Comparison of ENCODE assay signal across 1 mouse cellular context in genomic region chr11:100395200-100395599, GRCm38 (mm10).
TF ChIP-seq lines count a peak whose summit lies in the region.

No protein-coding gene starts in this region.

TF ChIP-seq in MEL, 35 proteins besides CTCF, POLR2A, EP300 and RAD21:
- TF ChIP-seq GATA1 (IDR thresholded peaks at IDR 0.05; ENCODE audit: low read depth, low read length) (no peak), RCOR1 (IDR thresholded peaks at IDR 0.05; ENCODE audit: low read depth, low read length) (no peak), JUND (IDR thresholded peaks at IDR 0.05; ENCODE audit: low read depth, low read length) (no peak), ETS1 (IDR thresholded peaks at IDR 0.05; ENCODE audit: low read depth, low read length) (no peak), ZKSCAN1 (IDR thresholded peaks at IDR 0.05; ENCODE audit: low read depth, low read length) (no peak), UBTF (IDR thresholded peaks at IDR 0.05; ENCODE audit: borderline replicate concordance, insufficient read depth, low read depth, low read length) (no peak), KAT2A (conservative IDR thresholded peaks at IDR 0.05; ENCODE audit: low read depth, low read length) (no peak), E2F4 (IDR thresholded peaks at IDR 0.05; ENCODE audit: borderline replicate concordance, low read depth, low read length) (no peak), NELFE (IDR thresholded peaks at IDR 0.05; ENCODE audit: low read depth, low read length) (no peak), TBP (IDR thresholded peaks at IDR 0.05; ENCODE audit: low read depth, low read length) (no peak), ZC3H11A (IDR thresholded peaks at IDR 0.05; ENCODE audit: low read depth, low read length) (no peak), USF2 (IDR thresholded peaks at IDR 0.05; ENCODE audit: borderline replicate concordance in 1 of 2, insufficient read depth in 1 of 2, low read depth in 1 of 2, low read length in 2 of 2) (no peak), ZNF384 (IDR thresholded peaks at IDR 0.05; ENCODE audit: low read depth, low read length) (no peak), MEF2A (IDR thresholded peaks at IDR 0.05; ENCODE audit: extremely low read depth, insufficient replicate concordance, low read depth, low read length, poor library complexity, severe bottlenecking) (no peak), MAX (IDR thresholded peaks at IDR 0.05; ENCODE audit: low read length) (no peak), MYB (IDR thresholded peaks at IDR 0.05; ENCODE audit: low read depth, low read length) (no peak), SMC3 (IDR thresholded peaks at IDR 0.05; ENCODE audit: low read depth, low read length) (no peak), ELF1 (IDR thresholded peaks at IDR 0.05; ENCODE audit: low read depth, low read length) (no peak)
